Mouse (Mus musculus) Patski (cell line): ENCODE measurements around the gene Atad3a. TPM values are rescaled to one million over a fixed set of nuclear protein-coding genes. Genes with fewer than 3 reads are reported as not detected.
"Not testable (repeated sequence)": the region's sequence is repeated elsewhere in the genome, so short reads cannot be mapped to it uniquely, and the experiment has no call there.

Experiments used
- ATAC-seq: fragments of 100-300 bp; one replicate; pipeline ENCODE4 v1.8.0; 2021
- CTCF ChIA-PET: fragments of 350-600 bp; sonication (Branson Sonifier 250); formaldehyde crosslinking; loops from one replicate; lab custom pipeline; 2022; ENCODE audit warnings: inconsistent platforms; lab: Charles Lee
- POLR2A ChIA-PET: fragments of 350-600 bp; sonication (Branson Sonifier 250); formaldehyde crosslinking; loops from one replicate; lab custom pipeline; 2022; ENCODE audit warnings: antibody characterized with exemption, inconsistent platforms; lab: Charles Lee
- DNase-seq: peaks from one replicate; pipeline ENCODE4 v3.0.0-alpha.2; 2011; ENCODE audit warnings: low read depth, low spot score
- H3K27me3 ChIP-seq: fragments of 371-371 bp; one replicate; pipeline ENCODE4 v1.5.1; 2021
- CTCF ChIP-seq: fragments of 100-300 bp; IDR thresholded peaks from one replicate; pipeline ENCODE4 v1.5.1; 2021
- in situ Hi-C: fragments of 300-500 bp; cut with MboI; formaldehyde crosslinking; loops from 3 replicates; pipeline ENCODE4 v1.11.1; 2018; ENCODE audit warnings: low pct_unique_long_range_greater_than_20kb, mixed read lengths
- polyA plus RNA-seq: library from polyadenylated mRNA; unstranded; gene quantifications from one replicate; pipeline ENCODE4 v1.2.3, GENCODE M21; 2021

The Atad3a gene
- polyA plus RNA-seq = 53.3 TPM

DNA sequence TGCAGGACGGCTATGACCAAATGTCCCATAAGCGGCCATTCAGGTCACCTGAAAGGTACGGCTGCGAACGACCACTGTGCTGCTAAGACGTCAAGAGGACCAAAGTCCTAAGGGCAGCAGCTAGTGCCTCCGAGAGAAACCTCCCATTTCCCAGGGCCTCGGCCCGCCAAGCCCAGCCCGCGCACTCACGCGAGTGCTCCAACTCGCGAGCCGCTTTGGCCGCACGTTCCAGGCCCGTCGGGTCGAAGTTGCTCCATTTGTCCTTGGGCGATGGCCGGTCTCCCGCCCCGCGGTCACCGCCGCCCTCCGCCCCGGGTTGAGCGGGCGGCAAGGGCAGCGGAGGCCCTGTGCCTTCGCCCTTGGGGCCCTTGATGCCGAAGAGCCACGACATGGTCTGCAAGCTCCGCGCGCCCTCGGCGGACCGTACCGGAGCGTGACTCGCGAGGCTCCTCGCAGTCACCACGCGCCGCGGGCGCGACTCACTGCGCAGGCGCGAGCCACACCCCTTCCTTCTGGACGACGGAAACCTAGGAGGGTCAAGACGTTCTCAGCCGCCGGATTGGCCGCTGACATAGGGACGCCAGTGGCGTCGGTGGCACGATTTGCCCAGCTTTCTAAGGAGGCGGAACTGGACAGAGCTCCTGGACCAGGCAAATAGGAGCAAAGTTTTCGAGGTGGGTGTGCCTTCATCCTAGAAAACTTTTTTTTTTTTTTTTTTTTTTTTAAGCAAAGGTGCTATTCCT, at the start of gene Atad3a:
Gene Atad3a (minus strand): TSS at position 481 of the 743 bp plus-strand sequence.
- in situ Hi-C loops = no loop called here
- ChIA-PET POLR2A (interaction anchor here (0.6 to 2.4 kb wide), 4 partner anchors 12 to 91 kb away, joined by 3 to 6 read pairs (median 3); partner anchors contain the start of gene Ssu72), CTCF (interaction anchor here (1.0 kb wide), 1 partner anchor 23 kb away, joined by 3 read pairs; no protein-coding TSS in a partner anchor)
- no peak for TF ChIP-seq CTCF
- DNase-seq = peak; percentile 93
- ATAC-seq = peak; percentile 85
- H3K27me3 ChIP-seq = no peaks in the 10 kb centered on the region

DNA sequence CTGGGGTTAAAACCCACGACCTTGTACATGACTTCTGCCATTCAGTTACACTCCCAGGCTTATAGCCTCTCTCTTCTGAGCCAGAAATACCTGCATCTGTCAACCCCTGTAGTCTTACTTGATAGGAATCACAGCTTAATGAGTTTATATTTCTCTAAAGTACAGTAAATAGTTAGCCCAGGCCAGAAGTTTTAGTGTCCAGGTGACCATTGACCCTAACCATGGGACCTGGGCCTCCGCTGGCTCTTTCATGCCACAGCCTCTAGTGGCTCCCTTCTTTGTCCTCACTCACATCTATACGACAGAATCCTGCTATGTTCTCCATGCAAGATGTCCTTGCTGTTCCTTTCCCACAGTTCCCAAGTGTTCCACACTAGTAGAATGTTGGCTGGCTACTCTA, 46.9 kb upstream of the Atad3a start:
- POLR2A ChIA-PET = no interaction called here
- CTCF ChIA-PET = no interaction called here
- H3K27me3 ChIP-seq = no peaks in the 10 kb centered on the region
- in situ Hi-C loops = no loop called here
- DNase-seq (no peak), ATAC-seq (no peak)
- TF ChIP-seq CTCF = no peak

- ChIA-PET POLR2A (interaction anchor here (1.1 kb wide), 1 partner anchor 9 kb away, joined by 3 read pairs; the partner anchor contains the start of gene Ccnl2), CTCF (interaction anchor here (1.1 to 1.4 kb wide), 4 partner anchors 7 to 23 kb away, joined by 3 to 4 read pairs (median 4); no protein-coding TSS in a partner anchor)
- no peaks in the 10 kb centered on the region for H3K27me3 ChIP-seq
- ATAC-seq (peak; percentile 51), DNase-seq (peak; percentile 56)
- TF ChIP-seq CTCF = no peak
- in situ Hi-C loops = no loop called here
These were observed 42.6 kb upstream of the Atad3a start for GRCm38 (mm10) chr4:155803340-155804041.

GRCm38 (mm10) chr4:155802741-155803339, 41.9 kb upstream of the Atad3a start, which contains the start of gene Mrpl20:
TSS of gene Mrpl20 (plus strand) at chr4:155802878.
- no peak for TF ChIP-seq CTCF
- peak; percentile 47 for ATAC-seq
- POLR2A ChIA-PET = interaction anchor here (0.7 kb wide), 1 partner anchor 41 kb away, joined by 3 read pairs; no protein-coding TSS in a partner anchor

GRCm38 (mm10) chr4:155802075-155802474, 41.2 kb upstream of the Atad3a start:
- no peaks in the 10 kb centered on the region for H3K27me3 ChIP-seq
- no peak for TF ChIP-seq CTCF
- CTCF ChIA-PET = interaction anchor here (1.3 to 1.4 kb wide), 3 partner anchors 8 to 22 kb away, joined by 4 read pairs; no protein-coding TSS in a partner anchor
- POLR2A ChIA-PET = interaction anchor here (0.7 kb wide), 1 partner anchor 41 kb away, joined by 3 read pairs; no protein-coding TSS in a partner anchor
- in situ Hi-C loops = no loop called here
- ATAC-seq = no peak
- no peak for DNase-seq

More at GRCm38 (mm10) chr4:155802741-155803339, 41.9 kb upstream of the Atad3a start, which contains the start of gene Mrpl20:
- in situ Hi-C loops = no loop called here
- peak; percentile 30 for DNase-seq
- H3K27me3 ChIP-seq = no peaks in the 10 kb centered on the region
- CTCF ChIA-PET = interaction anchor here (1.1 to 1.4 kb wide), 4 partner anchors 8 to 23 kb away, joined by 3 to 4 read pairs (median 4); no protein-coding TSS in a partner anchor

DNA sequence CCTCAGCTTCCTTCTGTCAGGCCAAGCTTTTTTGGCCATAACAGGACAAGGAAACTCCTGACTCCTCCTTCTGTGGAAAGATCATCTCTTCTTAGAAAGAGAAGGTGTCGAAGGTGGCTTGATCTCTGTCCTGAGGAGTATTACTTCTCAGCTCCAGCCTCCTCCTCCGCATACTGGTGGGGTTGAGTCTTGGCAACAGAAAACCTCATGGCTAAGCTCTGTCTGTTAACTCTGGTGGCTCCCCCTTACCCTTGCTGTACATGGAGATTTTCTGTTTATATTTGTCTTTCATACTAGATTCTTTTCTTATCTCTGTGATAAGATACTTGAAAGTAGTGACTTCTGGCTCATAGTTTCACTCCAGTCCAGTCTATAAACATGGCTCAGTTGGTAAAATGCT, 32.8 kb upstream of the Atad3a start:
- no peak for DNase-seq
- no peak for TF ChIP-seq CTCF

DNA sequence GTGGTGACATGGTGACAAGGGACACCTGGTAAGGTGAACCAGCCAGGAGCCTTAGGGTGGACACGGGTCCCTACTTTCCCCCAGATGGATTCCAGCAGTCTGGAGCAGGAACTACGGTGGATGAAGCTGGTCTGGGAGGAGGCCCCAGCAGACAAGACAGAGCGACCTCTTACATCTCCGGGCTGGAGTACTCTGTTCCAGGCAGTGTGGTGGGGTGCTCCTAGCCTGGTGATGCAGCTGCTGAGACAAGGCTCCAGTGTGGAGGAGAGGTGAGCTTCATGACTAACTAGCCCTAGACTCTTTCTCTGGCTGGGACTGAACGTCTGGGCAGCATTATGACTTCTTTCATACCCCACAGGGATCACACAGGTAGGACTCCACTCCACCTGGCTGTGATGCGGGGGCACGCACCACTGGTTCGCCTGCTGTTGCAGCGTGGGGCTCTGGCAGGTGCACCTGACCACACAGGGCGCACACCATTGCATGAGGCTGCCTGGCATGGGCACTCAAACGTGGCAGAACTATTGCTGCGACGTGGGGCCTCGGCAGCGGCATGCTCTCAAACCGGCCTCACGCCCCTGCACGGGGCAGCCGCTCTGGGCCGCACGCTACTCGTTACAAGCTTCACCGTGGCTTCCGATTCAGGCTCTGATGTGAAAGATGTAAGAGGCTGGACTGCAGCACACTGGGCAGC, 30.5 kb upstream of the Atad3a start:
- no peak for DNase-seq
- no peak for TF ChIP-seq CTCF
- in situ Hi-C loops = no loop called here
- CTCF ChIA-PET = no interaction called here
- POLR2A ChIA-PET = no interaction called here
- no peaks in the 10 kb centered on the region for H3K27me3 ChIP-seq
- no peak for ATAC-seq

More for the DNA sequence above, 32.8 kb upstream of the Atad3a start:
- no peak for ATAC-seq
- in situ Hi-C loops = no loop called here
- POLR2A ChIA-PET = no interaction called here
- peaks cover 4% of the 10 kb centered on the region for H3K27me3 ChIP-seq
- CTCF ChIA-PET = interaction anchor here (1.5 kb wide), 1 partner anchor 9 kb away, joined by 4 read pairs; the partner anchor contains the start of gene Mrpl20

DNA sequence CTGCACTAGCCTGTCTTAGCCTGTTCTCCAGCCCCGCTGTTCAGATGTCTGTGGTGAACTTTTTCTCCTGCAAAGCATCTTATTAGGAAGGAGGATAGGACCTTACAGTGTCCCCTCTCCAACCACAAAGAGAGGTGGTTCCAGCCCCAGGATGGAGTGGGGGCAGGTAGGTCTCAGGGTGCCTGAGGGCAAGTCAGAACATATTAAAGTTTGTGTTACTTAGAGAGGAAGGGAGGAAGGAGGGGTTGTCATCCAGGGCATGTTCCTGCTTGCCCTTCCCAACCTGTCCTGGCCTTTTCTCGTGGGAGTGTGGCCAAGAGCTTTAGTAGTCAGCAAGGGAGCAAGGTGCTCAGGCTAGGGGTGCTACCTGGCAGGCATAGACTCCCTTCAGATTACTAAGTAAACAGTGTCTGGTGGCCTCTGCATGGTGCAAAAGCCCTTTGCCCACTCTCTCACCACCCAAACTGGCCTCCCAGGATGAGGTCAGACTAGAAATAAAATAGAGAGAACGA, 29.8 kb upstream of the Atad3a start:
- no peak for DNase-seq
- CTCF ChIA-PET = no interaction called here
- POLR2A ChIA-PET = no interaction called here
- no peak for ATAC-seq
- in situ Hi-C loops = no loop called here
- H3K27me3 ChIP-seq = no peaks in the 10 kb centered on the region
- TF ChIP-seq CTCF = no peak

- ChIA-PET POLR2A (no interaction called here), CTCF (no interaction called here)
- ATAC-seq = no peak
- TF ChIP-seq CTCF = no peak
- in situ Hi-C loops = no loop called here
- H3K27me3 ChIP-seq = no peaks in the 10 kb centered on the region
- DNase-seq = no peak
These were observed 29.2 kb upstream of the Atad3a start, which contains the start of gene Ankrd65 for GRCm38 (mm10) chr4:155790021-155790489. TSS of gene Ankrd65 (plus strand) at chr4:155790439.

DNA sequence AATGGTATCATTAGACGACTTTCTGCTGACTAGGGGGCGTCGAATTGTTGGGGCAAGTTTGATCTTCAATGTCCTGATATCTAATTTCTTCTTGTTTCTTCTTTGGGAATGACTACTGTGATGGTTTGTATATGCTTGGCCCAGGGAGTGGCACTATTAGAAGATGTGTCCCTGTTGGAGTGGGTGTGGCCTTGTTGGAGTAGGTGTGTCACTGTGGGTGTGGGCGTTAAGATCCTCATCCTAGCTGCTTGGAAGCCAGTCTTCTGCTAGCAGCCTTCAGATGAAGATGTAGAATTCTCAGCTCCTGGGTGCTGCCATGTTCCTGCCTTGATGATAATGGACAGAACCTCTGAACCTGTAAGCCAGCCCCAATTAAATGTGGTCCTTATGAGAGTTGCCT, 27.9 kb upstream of the Atad3a start:
- H3K27me3 ChIP-seq, ATAC-seq, DNase-seq, in situ Hi-C loops, CTCF ChIA-PET, POLR2A ChIA-PET: not testable (repeated sequence)
